Mouse (Mus musculus): ENCODE results near the gene Gm21319. TPM values are rescaled to one million over a fixed set of nuclear protein-coding genes. Genes with fewer than 3 reads are reported as not detected.
"Not testable (repeated sequence)": the region's sequence is repeated elsewhere in the genome, so short reads cannot be mapped to it uniquely, and the experiment has no call there.

Gene Gm21319
- total RNA-seq (2022), result not detected

DNA sequence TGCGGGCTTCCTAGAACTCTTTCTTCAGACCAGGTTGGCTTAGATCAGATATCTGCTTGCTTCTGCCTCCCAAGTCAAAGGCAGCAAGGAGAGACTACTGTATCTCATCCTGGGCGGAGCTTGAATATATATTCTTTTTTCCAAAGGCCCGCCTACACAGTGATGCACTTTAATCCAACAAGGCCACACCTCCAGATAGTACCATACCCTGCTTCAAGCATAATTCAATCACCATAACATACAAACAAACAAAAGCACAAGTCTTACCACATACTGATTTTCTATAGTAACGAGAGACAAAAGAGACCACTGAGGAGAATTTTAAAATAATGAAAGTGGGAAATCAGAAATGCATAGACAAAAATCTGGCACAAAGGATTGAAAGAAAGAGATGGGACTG lies at the start of gene Gm21319:
Gene Gm21319, minus strand, starts transcription at position 101 of the 400 bp plus-strand sequence.
- DNase-seq (ENCODE audit: low spot score in 2 of 2), result not testable (repeated sequence)

DNA sequence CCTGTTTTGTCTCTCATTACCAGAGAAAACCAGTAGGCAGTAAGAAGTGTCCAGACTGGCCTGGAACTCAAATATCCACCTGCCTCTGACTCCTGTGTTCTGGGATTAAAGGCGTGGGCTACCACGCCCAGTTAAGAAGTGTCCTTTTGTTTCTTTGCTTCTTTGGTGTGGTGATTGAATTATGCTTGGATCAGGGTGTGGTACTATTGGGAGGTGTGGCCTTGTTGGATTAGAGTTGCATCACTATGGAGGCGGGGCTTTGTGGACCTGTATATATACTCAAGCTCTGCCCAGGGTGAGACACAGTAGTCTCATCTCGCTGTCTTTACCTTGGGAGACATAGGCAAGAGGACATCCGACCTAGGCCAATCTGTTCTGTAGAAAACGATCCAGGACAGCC lies 40.7 kb upstream of the Gm21319 start, which contains the start of gene BB287469:
Gene BB287469, plus strand, starts transcription at position 301 of the 400 bp plus-strand sequence.
- not testable (repeated sequence) for DNase-seq (ENCODE audit: low spot score in 2 of 2)

DNA sequence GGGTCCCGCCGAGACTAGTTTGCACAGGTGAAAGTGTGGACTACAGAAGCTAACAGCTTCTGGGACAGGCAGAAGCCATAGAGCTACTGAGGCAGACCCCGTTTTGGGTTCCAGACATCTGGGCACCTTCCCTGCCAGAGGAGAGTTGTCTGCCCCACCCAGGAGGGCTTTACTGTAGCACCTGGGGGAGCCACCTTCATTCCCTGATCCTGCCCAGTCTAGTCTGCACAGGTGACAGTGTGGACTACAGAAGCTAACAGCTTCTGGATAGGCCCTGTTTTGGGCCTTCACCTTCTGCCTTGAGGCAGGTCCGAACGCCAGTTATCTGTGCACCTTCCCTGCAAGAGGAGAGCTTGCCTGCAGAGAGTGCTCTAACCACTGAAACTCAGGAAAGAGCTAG lies 22.4 kb upstream of the Gm21319 start:
- DNase-seq (ENCODE audit: low spot score in 2 of 2), result not testable (repeated sequence)

DNA sequence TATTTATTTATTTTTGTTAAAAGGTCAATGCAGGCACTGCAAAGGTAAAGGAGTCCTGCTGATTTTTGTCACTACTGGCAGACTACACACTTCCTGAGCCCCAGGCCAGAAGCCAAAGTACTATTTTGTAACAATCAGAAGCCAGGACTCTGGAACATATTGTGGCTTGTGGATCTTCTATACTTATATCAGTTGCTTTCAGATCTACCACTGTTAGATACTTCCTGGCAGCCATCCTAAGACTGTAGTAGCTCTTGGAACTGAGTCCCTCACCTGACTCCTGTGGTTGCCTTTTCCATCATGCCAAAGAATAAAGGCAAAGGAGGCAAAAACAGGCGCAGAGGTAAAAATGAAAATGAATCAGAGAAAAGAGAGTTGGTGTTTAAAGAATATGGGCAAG lies 19.7 kb upstream of the Gm21319 start, which contains the start of gene Gm21936:
Gene Gm21936, plus strand, starts transcription at position 301 of the 400 bp plus-strand sequence.
- DNase-seq (ENCODE audit: low spot score in 2 of 2), result not testable (repeated sequence)

Other genes starting within 250 kb of the Gm21319 start
- gene Oog1, start 173.1 kb downstream of the Gm21319 start, total RNA-seq (2022), result not detected
- not detected for gene Gm4027, start 156.9 kb downstream of the Gm21319 start, total RNA-seq (2022)
- gene Gm16381, start 131.1 kb downstream of the Gm21319 start, total RNA-seq (2022), result not detected
- gene Gm21936, start 19.8 kb upstream of the Gm21319 start, total RNA-seq (2022), result not detected
- not detected for gene BB287469, start 40.8 kb upstream of the Gm21319 start, total RNA-seq (2022)
- gene Gm2001, start 66.6 kb upstream of the Gm21319 start, total RNA-seq (2022), result not detected
- gene Gm2016, start 98.3 kb upstream of the Gm21319 start, total RNA-seq (2022), result not detected
- not detected for gene Gm2022, start 119.6 kb upstream of the Gm21319 start, total RNA-seq (2022)
- not detected for gene Gm2035, start 144.1 kb upstream of the Gm21319 start, total RNA-seq (2022)
- not detected for gene Gm2042, start 178.3 kb upstream of the Gm21319 start, total RNA-seq (2022)
- gene Gm2075, start 236.1 kb upstream of the Gm21319 start, total RNA-seq (2022), result not detected
- not detected for gene Gm6803, start 243.0 kb upstream of the Gm21319 start, total RNA-seq (2022)